Comparison of ENCODE assay signal across 8 mouse cellular contexts in genomic region chr5:88675443-88676387, GRCm38 (mm10). TPM values are rescaled to one million over a fixed set of nuclear protein-coding genes. Genes with fewer than 3 reads are reported as not detected.
DNase-seq lines count a peak whose midpoint lies in the region; ATAC-seq and TF ChIP-seq lines count a peak whose summit lies in the region.

TSS of gene Grsf1 (minus strand) at chr5:88676171.

- H3K36me3 ChIP-seq in hindbrain, postnatal 0 days (ENCODE audit: insufficient read depth, low read length): no peaks in the 10 kb centered on the region; the same call in 1 of the 2 replicates
- H3K36me3 ChIP-seq in megakaryocyte, embryonic 14.5 days (replicated peaks; ENCODE audit: low read length): peaks cover 28% of the 10 kb centered on the region

- peak within 1 kb of the TSS; percentile 98 for H3K9ac ChIP-seq in hindbrain, postnatal 0 days (replicated peaks; ENCODE audit: low read length)

- peak; percentile 78 for DNase-seq in WW6 (ENCODE audit: low read depth, low spot score)
- peak; percentile 84 to 90 for DNase-seq in cerebellum, postnatal 4 days (ENCODE audit: low spot score in 2 of 2)
- DNase-seq in gastrocnemius, adult 2 months: peak; percentile 95
- DNase-seq in hindbrain, postnatal 0 days (ENCODE audit: low spot score): peak; percentile 94
- DNase-seq in left cerebral cortex, adult 8-10 months (ENCODE audit: low spot score in 2 of 2): peak; percentile 66 to 84
- peak; percentile 93 for DNase-seq in right cerebral cortex, postnatal 10 days (ENCODE audit: low spot score in 2 of 2)
- DNase-seq in urinary bladder, postnatal 25 days (ENCODE audit: low spot score): peak; percentile 88

- no peaks in the 10 kb centered on the region for H3K27me3 ChIP-seq in hindbrain, postnatal 0 days (ENCODE audit: insufficient read depth, low read length)
- peaks cover 2% of the 10 kb centered on the region for H3K27me3 ChIP-seq in megakaryocyte, embryonic 14.5 days (replicated peaks)

- intact Hi-C loops in gastrocnemius, adult 2 months (cut with DNase I): loop anchor here (1.0 to 5.0 kb wide), 2 partner anchors 45 to 108 kb away; partner anchors contain the start of genes Mob1b and Rufy3

- ATAC-seq in hindbrain, postnatal 0 days: peak; percentile 91

- no peaks in the 10 kb centered on the region for H3K4me1 ChIP-seq in hindbrain, postnatal 0 days (ENCODE audit: insufficient read depth, low read length)
- H3K4me1 ChIP-seq in megakaryocyte, embryonic 14.5 days: peaks cover 24% of the 10 kb centered on the region

- peak within 1 kb of the TSS; percentile 96 for H3K4me3 ChIP-seq in gastrocnemius, adult 2 months
- peak within 1 kb of the TSS; percentile 85 for H3K4me3 ChIP-seq in hindbrain, postnatal 0 days (ENCODE audit: low read length)
- peak within 1 kb of the TSS; percentile 96 for H3K4me3 ChIP-seq in megakaryocyte, embryonic 14.5 days (replicated peaks)

- no peaks in the 10 kb centered on the region for H3K9me3 ChIP-seq in hindbrain, postnatal 0 days (ENCODE audit: low read length)
- H3K9me3 ChIP-seq in megakaryocyte, embryonic 14.5 days: no peaks in the 10 kb centered on the region

- peak within 1 kb of the TSS; percentile 95 for H3K27ac ChIP-seq in gastrocnemius, adult 2 months
- H3K27ac ChIP-seq in hindbrain, postnatal 0 days: peak within 1 kb of the TSS; percentile 98

- H3K4me2 ChIP-seq in hindbrain, postnatal 0 days (ENCODE audit: low read depth, low read length): peak within 1 kb of the TSS; percentile 72

- no peak for TF ChIP-seq CTCF in gastrocnemius, adult 2 months (IDR thresholded peaks at IDR 0.05)
- TF ChIP-seq CTCF in hindbrain, postnatal 0 days (IDR thresholded peaks at IDR 0.05; ENCODE audit: low read depth): peak; percentile 5; the same call in 1 of the 2 replicates

- under 1% methylated on average over 79 of the region's 127 CpGs for WGBS in hindbrain, postnatal 0 days

RNA-seq across cellular contexts. Expression of gene Grsf1, which starts in this region (rescaled TPM):
- total RNA-seq in gastrocnemius, adult 2 months (2021): 100 to 1,000 TPM; 125 to 167 TPM
- total RNA-seq in hindbrain, postnatal 0 days (2014; rRNA removed): 39.9 and 48.8 TPM in 2 replicates
- polyA plus RNA-seq in hindbrain, postnatal 0 days (2015; fragmentation: Nextera tagmentation; extraction: Ambion mirVana): 60.7 and 61.8 TPM in 2 replicates
- 100 to 1,000 TPM; 101 to 106 (median 103) TPM for total RNA-seq in left cerebral cortex, adult 8-10 months (2022)
- 15.9 and 41.9 TPM in 2 replicates for polyA plus RNA-seq in megakaryocyte, embryonic 14.5 days (2012; ENCODE audit: insufficient read depth, low replicate concordance)

Comparison
In these comparisons a context has a peak if more than half of its experiments do, and no peak if none do; other contexts are left out.
1. Peak in every context shown above with its lines: DNase-seq, ATAC-seq, H3K4me3 ChIP-seq and H3K27ac ChIP-seq.